Mouse (Mus musculus) hindbrain, postnatal 0 days (tissue): Measurements from ENCODE around the gene Epb41. TPM values are rescaled to one million over a fixed set of nuclear protein-coding genes. Genes with fewer than 3 reads are reported as not detected.

Experiments
- ATAC-seq: fragments of 200-750 bp; cut with Nextera tagmentation; 2 replicates; pipeline ENCODE4 v1.8.0; 2017; ENCODE audit warnings: mild to moderate bottlenecking, moderate TSS enrichment, moderate library complexity
- DNase-seq: peaks from one replicate; pipeline ENCODE4 v3.0.0-alpha.2; 2015; ENCODE audit warnings: low spot score
- H3K27ac ChIP-seq: fragments of 300-500 bp; sonication (generic); 2 replicates; pipeline ENCODE4 v1.5.1; 2014; ENCODE audit warnings: mild to moderate bottlenecking
- H3K27me3 ChIP-seq: fragments of 300-500 bp; sonication (generic); 2 replicates; pipeline ENCODE4 v1.6.1; 2014; ENCODE audit warnings: low read length, mixed read lengths; ENCODE audit not compliant: insufficient read depth
- H3K36me3 ChIP-seq: fragments of 300-500 bp; sonication (generic); 2 replicates; pipeline ENCODE4 v1.6.1; 2014; ENCODE audit warnings: low read length, mixed read lengths; ENCODE audit not compliant: insufficient read depth
- H3K4me1 ChIP-seq: fragments of 300-500 bp; sonication (generic); 2 replicates; pipeline ENCODE4 v1.6.1; 2014; ENCODE audit warnings: antibody characterized with exemption, low read length, mixed read lengths; ENCODE audit not compliant: insufficient read depth
- H3K4me2 ChIP-seq: fragments of 300-500 bp; sonication (generic); 2 replicates; pipeline ENCODE4 v1.6.1; 2014; ENCODE audit warnings: low read depth, mild to moderate bottlenecking, low read length, moderate library complexity, mixed read lengths
- H3K4me3 ChIP-seq: fragments of 300-500 bp; sonication (generic); 2 replicates; pipeline ENCODE4 v1.5.1; 2014; ENCODE audit warnings: low read length
- H3K9ac ChIP-seq: fragments of 300-500 bp; sonication (generic); replicated peaks from 2 replicates; pipeline ENCODE4 v1.6.1; 2014; ENCODE audit warnings: mild to moderate bottlenecking, low read length, moderate library complexity, mixed read lengths
- H3K9me3 ChIP-seq: fragments of 300-500 bp; sonication (generic); 2 replicates; pipeline ENCODE4 v1.6.1; 2016; ENCODE audit warnings: low read length, mixed read lengths
- CTCF ChIP-seq: IDR thresholded peaks from 2 replicates; pipeline ENCODE4 v1.5.1; 2016; ENCODE audit warnings: antibody characterized with exemption, control low read depth, low read depth
- WGBS: fragments of 180-500 bp; shearing (Covaris S2); extraction: QIAGEN DNeasy Blood & Tissue Kit; methylation state at CpG from one replicate; pipeline ENCODE4 v1.1.7; 2014; 5-methylcytosine and 5-hydroxymethylcytosine counted together
- polyA plus RNA-seq: library from polyadenylated mRNA; unstranded; fragments of >200 nt; fragmentation: Nextera tagmentation; extraction: Ambion mirVana; gene quantifications from 2 replicates; pipeline ENCODE4 v1.2.1, GENCODE M21; 2015
- total RNA-seq: library from RNA; depleted of rRNA; stranded (reverse); fragments of >200 nt; gene quantifications from 2 replicates; pipeline ENCODE4 v1.2.3, GENCODE M21; 2014

Gene Epb41
- total and polyA plus RNA-seq, 2 experiments from 2014 or later, result 33.3 to 69.7 TPM

- no peaks in the 10 kb centered on the region for H3K27me3 ChIP-seq
- no peak for TF ChIP-seq CTCF
- DNase-seq (no peak), ATAC-seq (no peak)
- H3K4me1 ChIP-seq, result no peaks in the 10 kb centered on the region
- H3K9me3 ChIP-seq, result no peaks in the 10 kb centered on the region
- WGBS, result 24% methylated on average over 4 of the region's 4 CpGs
- no peak overlapping the region for H3K27ac ChIP-seq
- no peak overlapping the region for H3K4me3 ChIP-seq
- no peak overlapping the region for H3K9ac ChIP-seq
- H3K4me2 ChIP-seq, result no peak overlapping the region
- no peaks in the 10 kb centered on the region for H3K36me3 ChIP-seq
Observed at GRCm38 (mm10) chr4:132111227-132111626, 36.1 kb upstream of the Epb41 start.

- no peak for DNase-seq
- H3K4me1 ChIP-seq, result no peaks in the 10 kb centered on the region
- H3K36me3 ChIP-seq, result no peaks in the 10 kb centered on the region
- no peak overlapping the region for H3K4me2 ChIP-seq
- no peak overlapping the region for H3K9ac ChIP-seq
- H3K9me3 ChIP-seq, result no peaks in the 10 kb centered on the region
- no peak overlapping the region for H3K4me3 ChIP-seq
- no peak for TF ChIP-seq CTCF
- no peak overlapping the region for H3K27ac ChIP-seq
- ATAC-seq, result no peak
- 93% methylated on average over 7 of the region's 7 CpGs for WGBS
- H3K27me3 ChIP-seq, result no peaks in the 10 kb centered on the region
Observed at GRCm38 (mm10) chr4:132108221-132108620, 33.1 kb upstream of the Epb41 start.

GRCm38 (mm10) chr4:132101152-132101551 is 26.0 kb upstream of the Epb41 start:
- no peaks in the 10 kb centered on the region for H3K4me1 ChIP-seq
- no peak overlapping the region for H3K9ac ChIP-seq
- DNase-seq (peak; percentile 64), ATAC-seq (no peak)
- WGBS, result 29% methylated on average over 3 of the region's 3 CpGs
- H3K4me3 ChIP-seq, result no peak overlapping the region
- H3K36me3 ChIP-seq, result no peaks in the 10 kb centered on the region
- H3K27me3 ChIP-seq, result no peaks in the 10 kb centered on the region
- H3K4me2 ChIP-seq, result no peak overlapping the region
- TF ChIP-seq CTCF, result peak; percentile 60
- no peaks in the 10 kb centered on the region for H3K9me3 ChIP-seq
- H3K27ac ChIP-seq, result no peak overlapping the region

GRCm38 (mm10) chr4:132099548-132099947 is 24.4 kb upstream of the Epb41 start:
- no peak overlapping the region for H3K4me2 ChIP-seq
- H3K4me1 ChIP-seq, result no peaks in the 10 kb centered on the region
- no peaks in the 10 kb centered on the region for H3K36me3 ChIP-seq
- ATAC-seq (no peak), DNase-seq (no peak)
- TF ChIP-seq CTCF, result no peak
- H3K27me3 ChIP-seq, result no peaks in the 10 kb centered on the region
- H3K9ac ChIP-seq, result no peak overlapping the region
- 79% methylated on average over 5 of the region's 5 CpGs for WGBS
- no peak overlapping the region for H3K4me3 ChIP-seq
- H3K27ac ChIP-seq, result no peak overlapping the region
- H3K9me3 ChIP-seq, result no peaks in the 10 kb centered on the region

GRCm38 (mm10) chr4:132095043-132095442 is 19.9 kb upstream of the Epb41 start:
- no peak for ATAC-seq
- no peak overlapping the region for H3K9ac ChIP-seq

GRCm38 (mm10) chr4:132093928-132094327 is 18.8 kb upstream of the Epb41 start:
- H3K4me1 ChIP-seq, result no peaks in the 10 kb centered on the region
- ATAC-seq (no peak), DNase-seq (no peak)
- WGBS, result 87% methylated on average over 5 of the region's 5 CpGs
- no peaks in the 10 kb centered on the region for H3K9me3 ChIP-seq
- no peak overlapping the region for H3K9ac ChIP-seq
- H3K27me3 ChIP-seq, result no peaks in the 10 kb centered on the region
- no peak overlapping the region for H3K4me3 ChIP-seq
- H3K4me2 ChIP-seq, result no peak overlapping the region
- no peak overlapping the region for H3K27ac ChIP-seq
- no peaks in the 10 kb centered on the region for H3K36me3 ChIP-seq
- TF ChIP-seq CTCF, result no peak

More at GRCm38 (mm10) chr4:132095043-132095442, 19.9 kb upstream of the Epb41 start:
- Histone ChIP-seq H3K9me3 (no peaks in the 10 kb centered on the region), H3K27ac (no peak overlapping the region), H3K27me3 (no peaks in the 10 kb centered on the region), H3K36me3 (no peaks in the 10 kb centered on the region), H3K4me1 (no peaks in the 10 kb centered on the region), H3K4me2 (no peak overlapping the region), H3K4me3 (no peak overlapping the region)
- WGBS, result 80% methylated on average over 7 of the region's 7 CpGs
- no peak for TF ChIP-seq CTCF
- no peak for DNase-seq

- no peak for ATAC-seq
- 73% methylated on average over 6 of the region's 6 CpGs for WGBS
Observed at GRCm38 (mm10) chr4:132093136-132093535, 18.0 kb upstream of the Epb41 start.

More at GRCm38 (mm10) chr4:132093136-132093535, 18.0 kb upstream of the Epb41 start:
- H3K9ac ChIP-seq, result no peak overlapping the region
- H3K27me3 ChIP-seq, result no peaks in the 10 kb centered on the region
- no peak overlapping the region for H3K4me3 ChIP-seq
- no peaks in the 10 kb centered on the region for H3K36me3 ChIP-seq
- TF ChIP-seq CTCF, result no peak
- H3K27ac ChIP-seq, result no peak overlapping the region
- no peaks in the 10 kb centered on the region for H3K9me3 ChIP-seq
- no peaks in the 10 kb centered on the region for H3K4me1 ChIP-seq
- no peak overlapping the region for H3K4me2 ChIP-seq
- DNase-seq, result no peak
